Mouse (Mus musculus) Patski (cell line): Measurements from ENCODE around the gene Slc1a7. TPM values are rescaled to one million over a fixed set of nuclear protein-coding genes. Genes with fewer than 3 reads are reported as not detected.
A peak's percentile ranks its signal among the peaks of the same experiment; 100 is the strongest.

Source experiments
- ATAC-seq: fragments of 100-300 bp; one replicate; pipeline ENCODE4 v1.8.0; 2021
- CTCF ChIA-PET: fragments of 350-600 bp; sonication (Branson Sonifier 250); formaldehyde crosslinking; loops from one replicate; lab custom pipeline; 2022; ENCODE audit warnings: inconsistent platforms; lab: Charles Lee
- POLR2A ChIA-PET: fragments of 350-600 bp; sonication (Branson Sonifier 250); formaldehyde crosslinking; loops from one replicate; lab custom pipeline; 2022; ENCODE audit warnings: antibody characterized with exemption, inconsistent platforms; lab: Charles Lee
- DNase-seq: peaks from one replicate; pipeline ENCODE4 v3.0.0-alpha.2; 2011; ENCODE audit warnings: low read depth, low spot score
- H3K27me3 ChIP-seq: fragments of 371-371 bp; one replicate; pipeline ENCODE4 v1.5.1; 2021
- CTCF ChIP-seq: fragments of 100-300 bp; IDR thresholded peaks from one replicate; pipeline ENCODE4 v1.5.1; 2021
- in situ Hi-C: fragments of 300-500 bp; cut with MboI; formaldehyde crosslinking; loops from 3 replicates; pipeline ENCODE4 v1.11.1; 2018; ENCODE audit warnings: low pct_unique_long_range_greater_than_20kb, mixed read lengths
- polyA plus RNA-seq: library from polyadenylated mRNA; unstranded; gene quantifications from one replicate; pipeline ENCODE4 v1.2.3, GENCODE M21; 2021

Gene Slc1a7
- polyA plus RNA-seq, 1 experiment from 2014 or later: 0.04 TPM

- ATAC-seq (no peak), DNase-seq (no peak)
- TF ChIP-seq CTCF: no peak
- POLR2A ChIA-PET: interaction anchor here (1.4 kb wide), 1 partner anchor 13 kb away, joined by 4 read pairs; no protein-coding TSS in a partner anchor
- CTCF ChIA-PET: no interaction called here
- H3K27me3 ChIP-seq: no peaks in the 10 kb centered on the region
- in situ Hi-C loops: no loop called here
These were observed 17.7 kb downstream of the Slc1a7 start for GRCm38 (mm10) chr4:107985812-107986211.

GRCm38 (mm10) chr4:107986386-107987168 lies 18.4 kb downstream of the Slc1a7 start:
- no peak for ATAC-seq
- POLR2A ChIA-PET: interaction anchor here (0.8 to 1.4 kb wide), 2 partner anchors 9 to 12 kb away, joined by 3 to 4 read pairs; no protein-coding TSS in a partner anchor
- CTCF ChIA-PET: no interaction called here
- in situ Hi-C loops: no loop called here
- TF ChIP-seq CTCF: no peak
- DNase-seq: no peak
- H3K27me3 ChIP-seq: no peaks in the 10 kb centered on the region

DNA sequence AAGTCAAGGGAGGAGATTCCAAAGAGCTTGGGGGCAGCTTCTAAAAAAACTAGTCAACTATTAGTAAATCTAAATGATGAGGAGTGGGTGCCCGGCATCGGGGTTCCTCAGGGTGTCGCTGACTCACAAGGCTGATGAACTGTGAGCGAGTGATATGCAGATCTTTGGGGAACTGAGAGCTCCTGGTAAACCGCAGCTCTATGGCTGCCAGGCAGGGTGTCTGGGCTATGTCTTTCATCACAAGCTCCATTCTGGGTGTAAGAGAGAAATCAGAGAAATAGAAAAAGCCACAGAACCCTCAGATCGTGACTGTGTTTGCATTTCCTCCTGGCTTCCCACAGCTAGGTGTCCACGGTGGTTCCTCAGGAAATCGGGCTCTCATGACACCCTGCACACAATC lies 20.8 kb downstream of the Slc1a7 start:
- DNase-seq: no peak
- POLR2A ChIA-PET: no interaction called here
- CTCF ChIA-PET: interaction anchor here (1.1 to 1.6 kb wide), 2 partner anchors 9 to 16 kb away, joined by 3 read pairs; no protein-coding TSS in a partner anchor
- H3K27me3 ChIP-seq: no peaks in the 10 kb centered on the region
- no peak for ATAC-seq
- no peak for TF ChIP-seq CTCF
- in situ Hi-C loops: no loop called here

DNA sequence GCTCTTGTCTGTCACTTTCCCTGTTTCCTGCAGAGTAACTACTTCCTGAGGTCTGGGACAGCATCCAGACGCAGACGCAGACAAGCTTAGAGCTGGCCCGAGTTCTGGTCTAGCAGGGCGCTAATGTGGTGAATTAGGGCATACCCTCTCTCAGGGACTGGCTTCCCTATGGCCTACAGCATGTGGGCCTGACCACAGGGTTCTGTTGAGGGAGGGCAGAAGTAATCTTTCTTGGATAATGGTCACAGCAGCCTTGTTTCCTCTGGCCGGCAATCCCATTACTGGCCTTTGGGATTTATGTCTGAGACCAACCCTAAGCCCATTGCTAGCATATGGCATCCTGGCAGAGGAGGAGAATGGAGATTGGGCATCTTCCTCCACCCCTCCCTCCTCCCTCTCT lies 22.7 kb downstream of the Slc1a7 start:
- DNase-seq (no peak), ATAC-seq (no peak)
- H3K27me3 ChIP-seq: no peaks in the 10 kb centered on the region
- in situ Hi-C loops: no loop called here
- TF ChIP-seq CTCF: no peak
- POLR2A ChIA-PET: no interaction called here
- CTCF ChIA-PET: no interaction called here

DNA sequence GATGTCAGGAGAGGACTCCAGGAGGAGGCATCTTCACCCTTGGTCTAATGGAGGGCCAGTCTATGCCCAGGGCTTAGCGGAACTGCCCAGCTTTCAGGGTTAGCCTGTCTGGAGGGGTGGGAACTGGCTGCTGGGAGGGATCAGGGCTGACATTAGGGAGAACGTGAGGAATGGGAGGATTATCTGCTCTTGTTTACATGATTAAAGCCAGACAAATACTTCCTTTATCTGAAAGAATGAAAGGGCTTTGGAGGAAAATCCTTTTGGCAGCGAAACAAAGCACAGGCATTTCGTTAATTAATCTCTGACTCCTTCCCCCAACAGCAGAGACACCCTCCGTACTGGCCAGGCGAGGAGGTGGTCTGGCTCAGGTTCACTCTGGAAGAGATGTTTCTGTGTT lies 23.7 kb downstream of the Slc1a7 start:
- no peak for TF ChIP-seq CTCF
- POLR2A ChIA-PET: no interaction called here
- ATAC-seq (no peak), DNase-seq (no peak)
- CTCF ChIA-PET: no interaction called here
- in situ Hi-C loops: no loop called here
- no peaks in the 10 kb centered on the region for H3K27me3 ChIP-seq

DNA sequence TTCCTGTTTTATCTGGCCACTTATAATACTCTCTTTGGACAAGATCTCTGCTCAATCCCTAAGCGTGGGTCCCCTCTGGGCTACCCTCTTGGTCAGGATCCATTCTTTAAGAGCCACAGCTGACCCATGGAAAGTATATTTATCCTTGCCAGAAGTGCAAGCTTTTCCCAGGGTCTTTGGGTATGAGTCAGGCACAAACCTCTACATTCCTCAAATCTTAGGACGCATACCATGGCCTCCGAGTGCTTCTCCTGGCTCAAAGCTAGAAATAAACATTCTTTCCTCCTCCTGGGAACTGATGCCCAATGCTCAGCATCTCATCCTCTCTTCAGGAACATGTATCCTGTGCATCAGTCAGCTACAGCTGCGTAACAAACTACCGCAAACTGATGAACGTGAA lies 26.9 kb downstream of the Slc1a7 start:
- in situ Hi-C loops: no loop called here
- no peaks in the 10 kb centered on the region for H3K27me3 ChIP-seq
- DNase-seq: peak; percentile 46
- ChIA-PET POLR2A (no interaction called here), CTCF (interaction anchor here (1.4 kb wide), 1 partner anchor 24 kb away, joined by 4 read pairs; no protein-coding TSS in a partner anchor)
- no peak for TF ChIP-seq CTCF
- ATAC-seq: no peak

DNA sequence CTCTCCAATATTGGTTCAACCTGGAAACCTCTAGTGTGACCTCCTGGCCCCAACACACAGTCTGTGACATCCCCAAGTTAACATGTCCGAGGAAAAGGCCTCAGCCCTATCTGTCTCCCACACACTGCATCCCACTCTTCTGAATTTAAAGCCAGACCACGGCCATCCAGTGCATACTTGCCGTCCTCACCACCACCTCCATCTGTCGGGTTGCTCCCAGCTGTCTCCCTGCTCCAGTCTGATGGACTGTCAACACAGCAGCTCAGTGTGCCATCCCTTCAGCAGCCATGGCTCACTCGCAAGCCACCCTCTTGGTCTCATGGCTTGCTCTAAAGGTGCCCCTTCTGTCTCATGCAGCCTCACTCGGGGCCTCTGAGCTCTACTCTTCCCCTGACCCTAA lies 27.6 kb downstream of the Slc1a7 start:
- POLR2A ChIA-PET: no interaction called here
- ATAC-seq (no peak), DNase-seq (no peak)
- CTCF ChIA-PET: interaction anchor here (1.4 kb wide), 1 partner anchor 23 kb away, joined by 4 read pairs; no protein-coding TSS in a partner anchor
- no peak for TF ChIP-seq CTCF
- H3K27me3 ChIP-seq: no peaks in the 10 kb centered on the region
- in situ Hi-C loops: no loop called here

GRCm38 (mm10) chr4:107996418-107996986 lies 28.4 kb downstream of the Slc1a7 start:
- POLR2A ChIA-PET: interaction anchor here (1.2 kb wide), 1 partner anchor 8 kb away, joined by 4 read pairs; no protein-coding TSS in a partner anchor
- in situ Hi-C loops: no loop called here
- TF ChIP-seq CTCF: no peak
- CTCF ChIA-PET: no interaction called here
- ATAC-seq (no peak), DNase-seq (no peak)
- no peaks in the 10 kb centered on the region for H3K27me3 ChIP-seq

DNA sequence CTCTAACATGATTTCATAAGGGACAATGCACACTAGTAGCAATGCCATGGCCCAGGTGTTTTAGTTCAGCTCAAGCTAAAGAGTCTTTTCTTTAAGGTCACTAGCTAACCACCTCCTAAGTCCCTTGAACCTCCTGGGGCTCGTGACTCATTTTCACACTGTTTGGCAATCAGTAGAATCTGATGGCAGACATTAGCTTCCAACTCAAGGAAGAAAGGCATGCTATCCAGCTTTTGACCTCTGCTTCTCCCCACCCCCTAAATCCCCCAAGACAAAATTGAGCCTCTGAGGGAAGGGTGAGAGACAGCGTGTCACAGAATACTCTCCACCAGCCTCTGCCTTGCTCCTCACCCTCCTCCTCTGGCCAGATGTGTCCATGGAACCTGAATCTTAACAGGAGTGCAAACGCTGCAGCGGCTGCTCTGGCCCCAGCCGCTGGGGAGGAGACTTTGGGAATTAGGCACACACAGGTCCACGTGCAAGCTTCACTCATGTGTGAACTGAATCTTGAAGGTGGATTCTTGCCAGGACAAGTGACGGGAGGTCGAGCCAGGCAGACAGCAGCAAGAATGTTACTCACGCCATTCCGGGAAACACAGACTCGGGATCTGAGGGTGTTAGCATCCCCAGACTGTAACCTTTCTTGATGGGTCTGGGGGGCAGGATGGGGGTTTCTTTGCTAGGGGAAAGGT lies 30.7 kb downstream of the Slc1a7 start:
- TF ChIP-seq CTCF: no peak
- ChIA-PET POLR2A (interaction anchor here (1.5 kb wide), 1 partner anchor 12 kb away, joined by 4 read pairs; no protein-coding TSS in a partner anchor), CTCF (interaction anchor here (1.5 kb wide), 1 partner anchor 11 kb away, joined by 3 read pairs; no protein-coding TSS in a partner anchor)
- DNase-seq: peak; percentile 64
- ATAC-seq: no peak
- no peaks in the 10 kb centered on the region for H3K27me3 ChIP-seq
- in situ Hi-C loops: no loop called here

- ChIA-PET CTCF (no interaction called here), POLR2A (interaction anchor here (1.5 kb wide), 1 partner anchor 13 kb away, joined by 4 read pairs; no protein-coding TSS in a partner anchor)
- no peak for TF ChIP-seq CTCF
- H3K27me3 ChIP-seq: no peaks in the 10 kb centered on the region
- no peak for DNase-seq
- in situ Hi-C loops: no loop called here
- no peak for ATAC-seq
These were observed 31.2 kb downstream of the Slc1a7 start for GRCm38 (mm10) chr4:107999380-107999779.

- H3K27me3 ChIP-seq: no peaks in the 10 kb centered on the region
- ATAC-seq (no peak), DNase-seq (no peak)
- TF ChIP-seq CTCF: no peak
- in situ Hi-C loops: no loop called here
- POLR2A ChIA-PET: no interaction called here
- CTCF ChIA-PET: no interaction called here
These were observed 37.2 kb downstream of the Slc1a7 start for GRCm38 (mm10) chr4:108005328-108005727.
